Mouse (Mus musculus): Measurements from ENCODE around the gene Slfn14.
"Not testable (repeated sequence)": the region's sequence is repeated elsewhere in the genome, so short reads cannot be mapped to it uniquely, and the experiment has no call there.

Gene Slfn14

DNA sequence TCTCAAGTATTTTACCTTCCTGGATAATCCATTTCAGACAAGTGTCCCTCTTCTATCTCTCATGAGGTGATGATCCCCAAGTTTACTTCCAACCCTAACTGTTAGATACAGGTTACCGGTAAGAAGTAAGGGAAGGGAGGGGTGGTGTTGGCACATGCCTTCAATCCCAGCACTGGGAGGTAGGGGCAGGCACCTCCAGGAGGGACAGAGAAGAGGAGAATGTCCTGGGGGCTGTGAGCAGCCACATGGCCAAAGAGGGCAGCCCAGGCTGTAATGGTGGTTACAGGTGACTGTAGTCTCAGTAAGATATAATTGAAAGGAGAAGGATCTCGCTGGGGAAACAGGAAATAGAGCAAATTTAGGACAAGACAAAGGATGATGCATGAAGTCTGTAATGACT lies 4.4 kb downstream of the Slfn14 start:
- no peak for DNase-seq (ENCODE audit: extremely low spot score)

DNA sequence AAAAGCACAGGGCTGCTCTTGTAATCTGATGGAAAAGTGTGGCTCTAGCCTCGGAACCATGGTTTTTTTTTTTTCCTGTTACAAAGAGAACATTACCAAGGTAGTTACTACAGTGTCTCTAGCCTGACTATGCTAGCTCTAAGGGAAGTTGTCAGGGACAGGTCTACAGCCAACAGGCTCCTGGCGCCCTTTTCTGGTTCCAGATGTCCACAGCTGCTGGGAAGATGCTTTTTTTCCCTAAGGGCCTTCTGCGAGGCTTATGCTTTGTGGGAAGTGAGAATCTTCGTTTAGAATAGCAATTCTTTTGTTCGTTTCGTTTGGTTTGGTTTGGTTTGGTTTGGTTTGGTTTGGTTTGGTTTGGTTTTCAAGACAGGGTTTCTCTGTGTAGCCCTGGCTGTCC lies 6.8 kb downstream of the Slfn14 start:
- DNase-seq (ENCODE audit: extremely low spot score), result no peak

GRCm38 (mm10) chr11:83279024-83279423 lies 7.5 kb downstream of the Slfn14 start:
- DNase-seq (ENCODE audit: extremely low spot score), result no peak

GRCm38 (mm10) chr11:83276251-83276650 lies 10.3 kb downstream of the Slfn14 start:
- DNase-seq (ENCODE audit: extremely low spot score), result no peak

- no peak for DNase-seq (ENCODE audit: extremely low spot score)
Measured at GRCm38 (mm10) chr11:83271951-83272843, 14.3 kb downstream of the Slfn14 start.

DNA sequence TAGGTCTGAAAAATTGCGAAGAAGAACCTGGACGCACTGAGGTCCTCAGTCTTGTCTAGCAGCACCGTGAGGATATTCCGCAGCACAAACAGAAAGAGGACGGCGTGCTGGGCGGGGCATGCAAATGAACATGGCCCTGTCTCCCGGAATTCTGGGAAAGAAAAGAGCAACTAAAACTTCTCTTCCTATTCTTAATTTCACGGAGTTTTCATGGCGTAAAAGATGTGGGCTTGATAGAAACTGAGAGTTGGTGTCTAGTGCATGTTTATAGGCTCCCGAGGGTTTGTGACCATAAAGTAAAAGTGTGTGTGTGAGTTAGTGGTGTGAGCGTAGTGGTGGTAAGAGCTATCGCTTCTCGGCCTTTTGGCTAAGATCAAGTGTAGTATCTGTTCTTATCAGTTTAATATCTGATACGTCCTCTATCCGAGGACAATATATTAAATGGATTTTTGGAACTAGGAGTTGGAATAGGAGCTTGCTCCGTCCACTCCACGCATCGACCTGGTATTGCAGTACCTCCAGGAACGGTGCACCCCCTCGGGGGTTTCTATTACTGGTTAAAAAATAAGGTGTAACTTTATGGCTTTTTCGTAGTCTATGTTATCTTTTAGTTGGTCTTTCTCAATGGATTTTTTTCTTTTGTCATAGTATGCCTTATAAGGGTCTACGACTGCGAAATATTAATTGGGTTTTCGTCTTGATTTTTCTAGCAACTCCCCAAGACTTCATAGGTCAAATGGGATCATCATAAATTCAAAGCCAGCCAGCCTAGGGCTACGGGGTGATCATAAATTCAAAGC lies 15.2 kb downstream of the Slfn14 start:
- DNase-seq (ENCODE audit: extremely low spot score), result peak; percentile 89

GRCm38 (mm10) chr11:83270842-83271150 lies 15.7 kb downstream of the Slfn14 start:
- DNase-seq (ENCODE audit: extremely low spot score), result no peak

DNA sequence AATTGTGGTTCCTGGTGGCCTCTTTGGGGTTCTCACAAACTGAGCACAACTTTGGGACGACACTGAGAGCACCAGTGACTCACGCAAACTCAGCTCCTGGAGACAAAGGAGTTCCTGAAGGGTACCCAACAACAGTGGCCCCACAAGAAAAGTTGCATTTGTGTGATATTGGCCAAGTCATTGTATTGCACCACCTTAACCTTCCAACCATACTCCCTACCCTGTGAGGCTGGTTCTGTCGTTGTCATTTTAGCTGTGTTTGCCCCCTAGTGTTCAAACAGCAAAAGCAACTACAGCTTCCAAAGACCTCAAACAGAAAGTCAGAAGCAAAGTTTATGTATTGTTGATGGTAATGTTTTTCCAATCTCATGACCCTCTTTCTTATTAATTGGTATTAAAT lies 23.4 kb downstream of the Slfn14 start:
- no peak for DNase-seq (ENCODE audit: extremely low spot score)

GRCm38 (mm10) chr11:83262673-83263072 lies 23.9 kb downstream of the Slfn14 start:
- no peak for DNase-seq (ENCODE audit: extremely low spot score)

GRCm38 (mm10) chr11:83257211-83257610 lies 29.3 kb downstream of the Slfn14 start:
- DNase-seq (ENCODE audit: extremely low spot score), result not testable (repeated sequence)

- no peak for DNase-seq (ENCODE audit: extremely low spot score)
Measured at GRCm38 (mm10) chr11:83239811-83240210, 46.7 kb downstream of the Slfn14 start.

DNA sequence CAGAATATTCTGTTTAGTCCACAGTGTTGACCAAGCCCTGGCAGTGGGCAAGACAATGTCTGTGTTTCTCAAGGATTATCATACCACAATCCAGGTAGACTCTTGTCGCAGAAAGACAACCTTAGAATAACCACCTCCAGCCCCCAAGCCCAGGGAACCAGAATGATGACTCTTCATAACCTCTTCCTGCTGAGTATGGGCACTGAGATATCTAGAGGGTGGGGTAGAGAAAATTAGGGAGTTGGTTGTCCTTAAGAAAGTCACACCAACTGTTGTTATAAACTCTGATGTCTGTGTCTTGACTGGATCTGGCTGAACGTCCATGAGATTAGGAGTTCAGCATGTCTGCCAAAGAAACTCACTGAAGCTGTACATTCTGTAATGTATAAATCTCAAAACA lies 48.1 kb downstream of the Slfn14 start:
- no peak for DNase-seq (ENCODE audit: extremely low spot score)

DNA sequence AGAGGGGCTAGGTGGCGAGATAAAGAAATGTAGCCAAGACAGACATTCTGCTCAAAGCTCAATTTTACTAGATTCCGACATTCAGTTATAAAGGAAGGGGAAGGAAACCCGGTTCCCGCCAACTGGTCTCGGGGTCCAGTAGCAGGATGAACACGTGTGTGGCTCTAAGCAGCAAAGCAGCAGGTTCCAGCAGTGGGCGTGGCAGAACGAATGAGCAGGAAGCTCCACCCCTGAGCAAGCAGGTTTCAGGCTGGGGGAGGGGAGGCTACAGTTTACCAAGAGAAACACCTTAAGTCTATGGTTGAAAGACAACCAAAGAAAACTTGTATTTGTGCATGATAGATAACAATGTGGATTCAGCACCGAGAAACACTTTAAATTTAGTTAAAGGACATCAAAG lies 49.1 kb downstream of the Slfn14 start:
- not testable (repeated sequence) for DNase-seq (ENCODE audit: extremely low spot score)

DNA sequence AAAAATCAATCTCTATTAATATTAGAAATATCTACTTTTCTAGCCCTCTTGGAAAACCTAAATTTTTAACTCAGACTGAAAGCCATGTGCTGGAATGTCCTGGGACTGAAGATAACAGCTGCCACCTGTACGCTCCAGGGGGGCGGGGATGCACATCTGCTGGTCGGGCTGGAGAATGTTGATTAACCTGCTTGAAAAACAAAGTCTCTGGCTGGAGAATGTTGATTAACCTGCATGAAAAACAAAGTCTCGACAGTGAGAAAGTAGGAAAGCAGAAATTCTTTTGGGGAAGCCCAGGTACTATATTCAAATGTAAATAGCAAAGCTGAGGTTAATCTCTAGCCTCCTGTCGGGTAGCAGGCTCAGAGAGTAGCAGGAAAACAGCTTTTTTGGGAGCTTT lies 52.9 kb downstream of the Slfn14 start:
- DNase-seq (ENCODE audit: extremely low spot score), result not testable (repeated sequence)

DNA sequence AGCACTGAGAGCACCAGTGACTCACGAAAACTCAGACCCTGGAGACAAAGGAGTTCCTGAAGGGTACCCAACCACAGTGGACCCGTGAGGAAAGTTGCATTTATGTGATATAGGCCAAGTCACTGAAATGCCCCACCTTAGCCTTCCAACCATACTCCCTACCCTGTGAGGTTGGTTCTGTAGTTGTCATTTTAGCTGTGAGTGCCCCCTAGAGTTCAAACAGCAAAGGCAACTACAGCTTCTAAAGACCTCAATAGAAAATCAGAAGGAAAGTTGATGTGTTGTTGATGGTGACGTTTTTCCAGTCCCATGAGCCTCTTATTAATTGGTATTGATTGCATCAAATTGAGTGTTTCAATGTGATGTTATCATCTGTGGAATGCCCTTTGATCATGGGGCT lies 55.6 kb downstream of the Slfn14 start:
- no peak for DNase-seq (ENCODE audit: extremely low spot score)

DNA sequence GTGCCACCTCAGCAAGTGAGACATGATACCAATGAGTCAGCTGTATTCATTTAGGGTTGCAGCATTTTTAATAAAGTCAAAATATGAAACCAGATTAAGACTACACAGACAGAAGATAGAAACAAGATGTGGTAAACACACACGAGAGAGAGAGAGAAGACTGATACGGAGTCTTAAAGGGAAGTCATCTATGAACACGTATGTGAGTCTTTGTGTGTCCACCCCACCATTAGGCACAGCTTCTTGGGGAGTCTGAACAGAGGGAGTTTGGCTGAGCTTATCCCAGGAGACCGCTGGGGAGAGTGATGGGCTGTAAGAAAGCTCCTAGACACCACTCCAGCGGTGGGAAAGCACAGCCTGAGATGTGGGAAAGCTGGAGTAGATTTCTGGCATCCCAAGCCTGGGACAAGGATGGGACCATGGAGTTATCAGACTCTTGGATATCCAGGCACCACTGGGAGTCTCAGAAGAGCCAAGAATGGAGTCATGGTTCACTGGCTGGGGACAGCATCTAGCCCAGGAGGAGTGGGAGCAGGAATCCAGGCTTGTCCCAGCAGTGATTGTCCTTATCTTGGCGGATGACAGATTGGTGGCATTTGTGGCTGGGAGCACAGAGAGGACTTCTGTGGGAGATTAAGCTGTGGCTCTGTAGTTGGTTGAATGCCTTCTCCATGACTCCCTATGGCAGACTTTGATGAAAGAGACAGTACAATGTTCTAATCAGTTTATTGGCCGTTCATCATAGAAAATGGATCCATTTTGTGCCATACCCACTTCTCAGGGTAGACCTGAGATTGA lies 58.4 kb downstream of the Slfn14 start:
- no peak for DNase-seq (ENCODE audit: extremely low spot score)

- DNase-seq (ENCODE audit: extremely low spot score), result no peak
Measured at GRCm38 (mm10) chr11:83225371-83225960, 61.1 kb downstream of the Slfn14 start.
